Mouse (Mus musculus) WW6 (cell line): ENCODE data around the gene Susd6.

Experiments used
- DNase-seq: peaks from one replicate; pipeline ENCODE4 v3.0.0-alpha.2; 2013; ENCODE audit warnings: low read depth, low spot score

The Susd6 gene

DNA sequence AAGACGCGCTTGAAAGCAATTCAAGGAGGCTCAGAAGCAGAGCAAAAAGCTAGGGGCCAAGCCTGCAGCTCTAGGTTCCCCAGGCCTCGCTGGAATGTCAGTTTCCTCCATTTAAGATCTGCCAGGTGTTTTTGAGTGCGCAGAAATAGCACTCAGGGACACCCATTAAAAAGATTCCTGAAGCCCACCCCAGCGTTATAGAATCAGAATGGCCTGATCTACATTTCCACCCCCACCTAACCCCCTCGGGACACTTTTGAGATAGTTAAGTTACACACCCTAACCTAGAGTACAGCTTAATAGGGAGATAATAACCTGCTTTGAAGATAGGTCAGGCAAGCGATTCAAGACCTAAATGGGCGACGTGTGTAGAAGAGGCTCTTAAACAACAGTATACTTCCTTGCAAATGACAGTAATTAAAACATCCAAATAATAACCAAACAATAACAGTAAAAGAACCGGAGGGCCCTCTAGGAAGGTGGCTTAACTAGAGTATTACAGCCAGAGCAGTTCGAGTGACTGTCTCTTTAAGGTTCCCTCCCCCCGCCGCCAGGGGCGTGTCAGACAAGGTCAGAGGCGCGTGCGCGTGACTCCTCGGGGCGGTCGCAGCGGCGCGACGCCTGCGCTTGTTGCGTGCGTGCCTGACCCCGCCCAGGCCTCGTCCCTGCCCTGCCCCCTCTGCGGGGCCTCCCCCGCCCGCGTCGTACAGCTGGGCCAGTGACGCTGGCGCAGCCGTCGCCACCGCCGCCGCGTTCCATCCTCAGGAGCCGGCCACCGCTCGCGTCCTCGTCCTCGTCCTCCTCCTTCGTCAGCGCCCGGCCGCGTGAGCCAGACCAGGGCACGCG lies at the start of gene Susd6:
Gene Susd6 (plus strand): TSS at position 662 of the 846 bp plus-strand sequence.
- peak; percentile 91 for DNase-seq

DNA sequence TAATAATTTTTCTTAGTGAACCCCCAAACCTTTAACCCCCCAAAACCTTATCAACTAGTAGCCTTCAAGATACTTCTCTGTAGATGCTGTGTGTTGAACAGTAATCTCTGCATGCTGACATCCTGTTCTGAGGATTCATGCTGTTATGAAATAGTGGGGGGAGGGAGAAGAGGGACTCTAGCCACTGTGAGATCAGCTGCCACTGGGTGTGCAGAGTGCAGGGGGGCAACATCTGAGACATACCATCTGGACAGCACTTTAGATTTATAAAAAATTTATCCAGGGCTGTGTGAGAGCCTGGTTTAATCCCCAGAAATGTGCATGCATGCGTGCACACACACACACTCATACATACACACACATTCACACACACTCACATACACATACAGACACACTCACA lies 45.7 kb upstream of the Susd6 start:
- no peak for DNase-seq

DNA sequence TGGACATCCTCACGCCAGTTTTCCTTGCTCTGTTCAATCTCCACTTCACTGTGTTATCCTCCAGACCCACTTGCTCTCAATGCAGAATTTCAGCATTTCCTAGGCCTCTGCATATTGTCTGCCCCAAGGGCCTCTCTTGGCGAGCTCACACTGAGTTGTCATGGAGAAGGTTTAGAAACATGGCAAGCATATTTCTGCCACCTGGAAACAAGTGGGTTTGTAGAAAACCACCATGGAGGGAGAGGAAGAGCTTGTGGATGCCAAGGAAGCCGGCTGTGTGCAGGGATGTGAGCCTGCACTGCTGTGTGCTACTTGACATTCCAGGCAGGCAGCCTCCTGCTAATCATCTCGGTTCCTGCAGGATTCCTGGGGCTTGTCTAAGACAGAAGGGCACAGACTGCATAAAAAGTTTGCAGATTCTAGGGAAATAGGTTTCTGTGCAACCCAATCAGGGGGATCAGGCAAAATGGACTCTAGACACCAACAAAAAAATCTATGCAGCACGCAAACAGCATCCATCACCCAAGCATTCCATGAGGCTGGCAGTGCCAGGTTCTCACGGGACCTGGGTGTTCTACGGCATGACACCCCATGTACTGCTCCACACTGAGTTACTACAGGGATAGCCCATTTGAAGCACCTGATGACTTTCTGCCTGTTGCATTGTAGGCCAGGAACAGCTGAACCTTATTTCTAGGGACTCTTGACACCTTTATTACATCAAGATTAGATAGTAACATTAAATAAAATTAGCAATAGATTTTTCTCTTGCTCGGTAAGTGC lies 44.1 kb upstream of the Susd6 start:
- DNase-seq = no peak

DNA sequence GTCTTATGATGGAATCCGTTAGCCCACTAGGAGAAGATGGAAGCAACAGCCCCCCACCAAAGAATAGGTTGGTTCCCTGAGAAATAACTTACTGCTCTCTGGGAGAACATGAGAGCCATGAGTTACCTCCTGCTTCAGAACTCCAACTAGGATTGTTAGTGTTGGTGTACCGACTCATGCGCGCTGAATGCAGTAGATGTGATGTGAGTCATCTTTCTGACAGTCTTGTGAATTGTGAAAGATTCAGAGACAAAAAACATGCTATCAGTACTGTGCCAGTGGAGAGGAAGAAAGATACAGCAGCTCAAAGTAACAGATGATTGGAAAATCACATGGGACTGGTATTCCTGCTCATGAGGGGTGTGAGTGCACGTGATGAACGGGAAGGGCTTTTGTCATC lies 38.8 kb upstream of the Susd6 start:
- no peak for DNase-seq

DNA sequence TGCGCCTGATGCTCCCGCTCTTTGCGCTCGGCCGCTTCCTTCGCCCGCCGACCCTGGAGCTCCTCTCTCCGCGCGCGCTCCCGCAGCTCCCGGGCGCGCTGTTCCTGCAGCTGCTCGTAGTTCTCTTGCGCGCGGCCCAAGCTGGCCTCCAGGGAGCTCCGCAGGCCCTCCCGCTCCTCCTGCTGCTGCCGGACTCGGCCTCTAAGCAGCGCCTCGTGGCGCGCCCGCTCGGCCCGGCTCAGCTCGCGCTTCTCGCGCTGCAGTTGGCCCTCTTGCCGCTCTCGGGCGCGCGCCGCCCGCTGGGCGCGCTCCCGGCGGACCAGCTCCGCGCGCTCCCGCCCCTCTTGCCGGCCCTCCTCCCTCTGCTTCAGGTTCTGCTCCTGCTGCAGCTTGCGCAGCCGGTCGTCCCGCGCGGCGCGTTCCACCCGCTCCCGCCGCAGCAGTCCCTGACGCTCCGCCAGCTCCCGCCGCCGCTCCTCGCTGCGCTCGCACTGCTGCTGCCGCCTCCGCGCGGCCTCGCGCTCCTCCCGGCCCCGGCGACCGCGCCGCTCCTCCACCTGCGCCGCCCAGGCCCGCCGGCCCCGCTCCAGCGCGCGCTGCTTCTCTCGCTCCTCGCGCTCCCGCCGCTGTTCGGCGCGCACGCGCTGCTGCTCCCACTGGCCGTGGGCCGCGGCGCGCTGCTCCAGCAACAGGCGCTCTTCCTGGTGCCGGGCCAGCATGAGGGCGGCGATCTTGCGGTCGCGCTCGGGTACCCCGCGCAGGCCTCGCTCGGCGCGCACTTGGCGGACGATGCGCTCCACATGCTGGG lies 32.4 kb upstream of the Susd6 start:
- DNase-seq = no peak

DNA sequence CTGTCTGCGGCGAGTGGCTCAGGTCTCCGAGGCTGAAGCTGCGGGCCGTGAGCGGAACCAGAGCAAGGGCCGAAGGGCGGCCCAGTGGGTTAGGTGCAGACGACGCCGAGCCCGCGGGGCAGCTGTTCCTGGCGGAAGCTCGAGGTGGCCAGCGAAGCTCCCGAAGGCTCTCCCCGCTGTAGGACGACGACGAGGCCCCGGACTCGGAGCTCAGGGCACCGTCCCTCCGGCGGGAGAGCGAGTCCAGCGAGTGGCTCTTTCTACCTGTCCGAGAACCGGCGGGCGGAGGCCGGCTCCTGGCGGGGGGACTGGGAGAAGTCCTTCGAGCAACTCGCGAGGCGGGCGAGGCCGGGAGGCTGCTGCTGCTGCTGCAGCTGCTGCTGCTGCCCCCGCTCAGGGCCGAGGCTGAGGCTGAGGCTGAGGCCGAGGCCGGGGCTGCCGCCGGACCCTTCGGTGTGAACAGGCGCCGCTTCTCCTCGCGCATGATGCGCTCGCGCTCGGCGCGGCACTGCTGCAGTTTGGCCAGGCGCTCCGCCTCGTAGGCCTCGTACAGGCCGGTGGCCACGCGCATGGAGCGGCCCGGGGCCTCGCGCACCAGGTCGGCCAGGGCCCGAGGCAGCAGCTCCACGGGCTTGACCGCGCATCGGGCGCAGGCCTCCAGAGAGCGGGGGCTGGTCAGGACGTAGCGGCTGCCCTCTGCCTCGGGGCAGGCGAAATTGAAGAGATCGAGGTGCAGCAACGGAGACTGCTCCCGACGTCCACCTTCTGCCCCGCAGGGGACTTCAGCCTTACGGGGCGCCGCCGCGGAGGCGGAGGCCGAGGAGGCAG lies 31.5 kb upstream of the Susd6 start:
- no peak for DNase-seq

DNA sequence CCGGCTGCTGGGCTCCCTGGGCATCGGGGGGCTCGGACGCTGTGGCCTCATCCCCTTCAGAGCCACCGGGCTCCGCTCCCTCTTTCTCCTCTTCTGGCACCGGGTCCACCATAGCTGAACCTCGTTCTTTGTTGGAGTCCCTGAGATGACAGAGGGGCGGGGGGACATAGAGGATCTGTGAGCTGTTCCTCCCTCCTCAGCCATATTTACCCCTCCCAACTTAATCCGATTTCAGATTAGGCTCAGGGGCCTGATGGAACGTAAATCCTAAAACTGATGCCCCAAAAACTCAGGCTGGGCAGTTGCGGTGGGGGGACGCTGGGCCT lies 31.0 kb upstream of the Susd6 start:
- DNase-seq = no peak

DNA sequence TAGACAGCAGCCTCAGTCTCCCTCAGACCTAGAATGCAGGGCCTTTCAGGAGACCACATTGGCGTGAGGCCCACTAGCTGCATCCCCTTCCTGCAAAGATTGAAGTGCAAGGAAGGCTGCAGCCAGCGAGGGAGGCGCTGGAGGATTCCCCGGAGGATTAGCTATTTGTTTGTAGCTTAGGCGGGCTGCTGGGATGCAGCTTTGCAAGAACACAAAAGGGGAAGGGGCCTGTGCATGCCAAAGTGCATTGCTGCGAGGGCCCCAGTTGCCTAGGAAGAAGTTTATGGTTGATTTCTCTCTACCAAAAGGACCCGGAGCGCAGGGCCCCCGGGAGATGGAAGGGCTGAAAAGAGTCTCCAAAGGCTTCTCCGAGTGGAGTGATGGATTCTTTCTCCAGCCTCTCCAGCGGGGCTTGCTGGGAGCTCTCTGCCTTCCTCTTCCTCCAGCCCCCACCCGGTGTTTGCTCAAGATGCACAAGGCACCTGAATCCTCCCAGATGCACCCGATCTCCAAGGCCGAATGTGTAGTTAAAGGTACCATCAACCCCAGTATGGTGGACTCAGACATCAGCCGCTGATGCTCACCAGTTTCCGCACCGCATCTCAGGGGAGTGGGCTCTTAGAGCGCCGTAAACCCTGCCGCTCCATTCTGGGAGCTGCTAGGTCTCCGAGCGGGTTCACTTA lies 30.5 kb upstream of the Susd6 start:
- no peak for DNase-seq

DNA sequence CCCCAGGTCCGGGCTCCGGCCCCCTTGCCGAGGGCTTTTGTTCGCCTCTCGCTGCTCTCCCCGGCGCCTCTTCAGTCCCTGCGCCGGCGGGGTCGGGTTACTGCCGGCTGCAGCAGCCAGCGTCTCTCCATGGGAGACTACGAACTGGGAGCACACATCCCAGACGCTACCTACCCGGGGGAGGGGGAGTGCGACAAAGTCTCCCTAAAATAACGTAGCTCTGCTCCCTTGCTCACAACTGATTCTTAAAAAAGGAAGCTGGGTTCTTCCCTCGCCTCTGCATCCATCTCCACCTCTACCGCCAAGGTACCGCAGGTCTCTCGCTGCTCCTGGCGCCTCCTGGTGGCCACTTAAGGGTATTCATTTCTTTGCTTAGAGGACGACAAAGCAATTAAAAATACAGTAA lies 29.9 kb upstream of the Susd6 start, which contains the start of gene Ccdc177:
Gene Ccdc177 (minus strand): TSS at position 292 of the 406 bp plus-strand sequence.
- DNase-seq = no peak

DNA sequence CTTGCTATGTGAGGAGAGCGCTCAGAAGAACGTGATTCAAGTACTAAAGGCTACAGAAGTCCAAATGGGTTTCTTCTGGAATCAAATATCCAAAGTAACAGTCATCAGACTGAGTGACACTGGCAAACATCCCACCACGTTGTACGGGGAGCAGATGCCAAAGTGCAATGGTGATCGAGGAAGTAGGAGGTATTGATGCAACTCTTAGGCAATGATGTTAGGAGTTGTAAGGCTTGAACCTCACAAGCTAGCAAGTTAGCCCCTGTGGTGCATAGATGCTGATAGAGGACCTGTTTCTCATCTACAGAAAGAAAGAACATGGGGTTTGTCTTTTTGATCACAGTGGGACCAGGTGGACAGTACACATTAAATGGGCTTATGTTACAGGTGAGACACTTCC lies 27.3 kb upstream of the Susd6 start:
- no peak for DNase-seq

DNA sequence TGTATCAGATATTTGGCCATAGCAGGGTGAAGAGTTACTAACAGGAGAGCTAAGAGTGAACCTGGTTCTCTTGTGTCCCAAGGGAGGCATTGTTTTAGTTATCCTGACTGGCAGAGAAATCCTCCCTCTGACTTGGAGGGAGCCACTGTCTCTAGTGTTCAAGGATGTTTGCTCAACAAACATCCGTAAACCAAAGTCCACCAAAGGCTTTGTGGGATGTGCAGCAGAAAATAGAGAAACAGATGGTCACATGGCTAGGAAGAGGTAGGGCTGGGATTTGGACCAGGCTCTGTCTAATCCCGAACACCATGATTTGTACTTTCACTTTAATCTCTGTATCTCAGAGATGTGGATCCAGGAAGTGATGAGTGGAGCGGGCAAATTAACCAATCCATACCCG lies 26.2 kb upstream of the Susd6 start:
- DNase-seq = no peak

DNA sequence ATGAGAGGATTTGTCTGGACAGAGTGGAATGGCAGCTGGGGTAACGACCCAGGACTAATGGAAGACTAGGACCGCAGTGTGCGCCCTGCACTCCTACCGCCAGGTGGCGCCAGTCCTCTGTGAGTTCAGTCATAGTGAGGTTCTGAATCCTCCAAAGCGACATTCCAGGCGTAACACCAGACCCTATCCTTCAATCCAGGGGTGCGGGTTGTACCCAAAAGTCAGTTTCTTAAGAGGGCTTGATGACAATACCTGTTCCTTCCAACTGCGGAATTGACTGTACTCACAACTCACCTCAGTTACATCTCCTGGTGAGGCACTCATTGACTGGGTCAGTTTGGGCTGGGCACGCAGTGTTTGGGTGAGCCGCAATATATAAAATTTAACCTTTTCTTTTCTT lies 20.6 kb upstream of the Susd6 start:
- DNase-seq = no peak

DNA sequence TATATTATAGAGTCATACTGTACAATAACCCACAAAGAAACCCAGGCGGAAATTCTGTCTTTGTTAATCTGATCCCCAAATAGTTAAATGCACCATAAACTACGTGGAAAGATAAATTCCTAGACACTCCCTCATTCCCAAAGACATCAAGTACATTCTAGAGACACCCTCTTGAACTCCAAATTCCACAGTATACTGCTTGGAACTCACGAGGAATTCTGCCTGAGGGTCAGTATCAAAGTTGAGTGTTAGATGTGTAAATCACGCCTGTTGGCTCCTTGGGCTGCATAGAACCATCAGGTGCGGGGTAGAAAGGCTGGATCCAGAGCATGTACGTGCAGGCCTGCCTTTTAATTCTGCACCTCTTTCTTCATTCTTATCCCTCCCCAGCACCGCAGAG lies 15.5 kb upstream of the Susd6 start:
- DNase-seq = no peak

DNA sequence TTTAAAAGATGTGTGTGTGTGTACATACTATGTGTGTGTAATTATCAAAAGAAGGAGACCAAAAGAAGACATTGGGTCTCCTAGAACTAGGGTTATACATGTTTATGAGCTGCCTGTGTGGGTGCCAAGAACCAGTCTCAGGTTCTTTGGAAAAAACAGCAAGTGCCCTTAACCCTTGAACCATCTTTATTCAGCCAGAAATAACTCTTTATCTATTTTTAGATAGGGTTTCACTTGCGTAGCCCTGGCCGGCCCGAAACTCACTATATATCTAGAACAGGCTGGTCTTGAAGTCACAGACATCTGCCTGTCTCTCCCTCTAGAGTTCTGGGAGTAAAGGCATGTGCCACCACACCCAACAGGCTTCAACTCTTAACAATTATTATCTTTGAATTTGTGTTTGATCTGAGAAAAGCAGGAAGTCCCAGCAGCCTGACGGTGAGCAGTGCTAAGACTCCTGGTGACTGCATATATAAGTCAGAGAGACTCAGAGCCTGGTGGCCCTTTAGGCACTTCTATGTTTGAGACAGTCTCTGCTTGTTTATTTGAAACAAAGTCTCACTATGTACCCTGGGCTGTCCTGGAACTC lies 14.2 kb upstream of the Susd6 start:
- DNase-seq = no peak

DNA sequence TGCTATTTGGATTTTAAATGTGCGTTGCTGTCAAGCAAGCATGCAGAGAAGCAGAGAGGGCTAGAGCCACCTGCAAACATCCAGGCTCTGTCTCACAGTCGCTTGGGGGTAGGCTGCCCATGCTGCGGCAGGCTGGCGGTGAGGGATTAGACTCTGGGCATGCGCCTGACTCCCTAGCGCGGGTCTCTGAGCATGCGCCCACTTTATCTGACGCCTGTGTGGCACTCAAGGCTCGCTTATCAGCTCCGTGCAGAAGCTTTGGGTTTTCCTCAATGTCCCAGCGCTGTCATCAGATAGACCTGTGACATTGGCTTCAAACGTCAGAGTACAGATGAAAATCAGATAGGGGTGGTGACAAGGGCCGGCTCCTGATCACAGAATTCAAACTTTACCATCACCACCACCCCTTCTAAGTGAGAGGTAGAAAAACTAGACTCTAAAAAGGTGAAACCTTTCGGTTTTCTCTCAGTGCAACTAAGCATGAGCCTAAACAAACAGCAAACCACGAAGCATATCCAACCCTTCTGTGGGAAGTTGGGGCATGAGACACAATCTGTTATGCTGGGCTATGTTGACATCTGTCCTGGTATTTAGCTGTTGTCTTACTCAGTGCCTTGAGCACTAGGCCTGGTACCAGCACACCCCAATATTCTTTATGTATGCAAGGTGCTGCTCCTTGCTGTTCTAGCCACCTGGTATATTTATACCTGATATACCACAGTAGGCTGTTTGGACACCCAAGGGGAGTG lies 11.9 kb upstream of the Susd6 start:
- DNase-seq = no peak

DNA sequence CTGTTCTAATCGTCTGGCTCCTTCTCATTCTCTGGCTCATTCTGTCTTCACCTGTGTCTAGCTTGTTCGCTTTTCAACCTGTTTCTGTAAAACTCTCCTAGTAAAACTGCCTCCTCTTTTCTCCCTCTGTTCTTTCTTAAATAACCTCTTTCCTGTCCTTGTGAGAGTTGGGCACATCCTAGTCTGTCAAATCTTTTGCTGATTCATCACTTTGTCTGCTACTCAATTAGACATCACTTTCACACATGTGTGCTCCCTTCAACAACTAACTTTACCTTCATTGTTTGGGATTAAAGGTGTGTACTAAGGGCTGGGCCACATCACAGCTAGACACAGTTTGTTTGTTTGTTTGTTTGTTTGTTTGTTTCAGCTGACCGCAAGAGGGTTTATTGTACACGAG lies 10.6 kb upstream of the Susd6 start:
- DNase-seq = no peak

DNA sequence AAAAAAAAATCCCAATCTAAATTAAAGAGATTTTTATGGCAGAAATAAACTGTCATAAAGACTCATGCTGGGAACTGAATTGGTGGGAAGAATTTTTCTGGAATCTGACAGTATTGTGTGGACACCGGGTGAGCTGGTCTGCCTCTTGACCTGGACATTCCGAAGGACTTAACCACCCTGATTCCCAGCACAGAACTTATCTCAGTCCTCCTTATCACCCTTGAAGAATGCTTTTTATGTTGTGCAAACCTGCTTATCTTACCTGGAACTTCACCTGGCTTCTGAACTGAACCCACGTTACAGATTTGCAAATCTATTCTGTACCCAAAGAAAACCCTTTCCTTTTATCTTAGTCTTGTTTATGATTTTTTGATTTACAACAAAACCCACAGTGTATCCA lies 8.1 kb upstream of the Susd6 start:
- no peak for DNase-seq

DNA sequence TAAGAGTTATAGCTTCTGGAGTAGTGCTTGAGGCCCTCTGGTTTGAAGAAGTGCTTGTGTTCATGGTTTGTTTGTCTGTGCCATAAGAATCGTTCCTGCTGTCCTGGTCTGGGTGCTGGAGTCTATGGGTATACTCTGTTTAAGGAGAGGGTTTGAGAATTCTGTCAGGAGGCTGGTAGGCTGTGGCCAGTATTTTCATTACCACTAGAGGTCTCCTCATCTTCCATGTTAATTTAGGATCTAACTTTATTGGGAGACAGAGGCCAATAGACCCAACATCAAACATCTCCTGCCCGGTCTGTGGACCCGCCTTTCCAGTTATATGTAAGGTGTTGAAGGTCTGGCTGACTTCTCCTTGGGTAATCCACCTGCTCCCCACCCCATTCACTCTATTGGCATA lies 7.4 kb upstream of the Susd6 start:
- no peak for DNase-seq

DNA sequence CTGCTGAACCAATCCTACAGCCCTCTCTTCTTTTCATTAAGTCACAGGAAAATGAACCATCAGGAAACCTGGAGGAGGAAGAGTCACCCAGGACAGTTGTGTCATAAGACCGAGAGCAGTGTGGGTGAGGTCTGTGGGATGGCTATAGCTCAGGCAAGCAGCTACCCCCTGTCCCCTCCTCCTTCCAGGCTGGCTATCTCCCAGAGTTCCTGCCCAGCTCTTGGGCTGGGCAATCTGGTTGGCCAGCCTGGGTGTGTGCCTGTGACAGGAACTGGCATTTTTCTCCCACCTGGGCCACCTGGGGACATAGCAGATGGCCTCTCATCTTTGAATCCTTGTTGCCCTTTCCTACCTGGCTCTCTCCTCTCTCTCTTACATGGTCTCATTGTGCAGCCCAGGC lies 6.4 kb upstream of the Susd6 start:
- no peak for DNase-seq

DNA sequence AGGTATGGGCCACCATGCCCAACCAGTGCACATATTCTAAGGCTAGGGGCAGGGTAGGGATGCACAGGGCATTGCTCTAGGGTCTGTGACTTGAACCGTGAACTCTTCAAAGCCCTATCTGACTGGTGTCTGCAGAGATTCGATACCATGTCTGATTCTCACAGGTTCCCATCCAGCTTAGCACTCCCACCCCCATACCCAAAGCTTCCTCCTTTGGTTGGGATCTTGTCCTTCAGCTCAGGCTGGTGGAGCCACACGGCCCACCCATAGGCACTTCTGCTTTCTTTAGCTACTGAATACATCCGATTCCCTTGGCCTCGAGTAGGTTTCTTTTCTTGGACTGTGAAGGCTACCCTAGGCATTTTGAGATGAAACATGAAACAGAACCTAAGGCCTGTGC lies 5.3 kb upstream of the Susd6 start:
- no peak for DNase-seq
